Mouse (Mus musculus) brain, embryonic 14.5 days (tissue): ENCODE data around the gene Foxj3.

Experiments used
- CTCF ChIP-seq: fragments of 200-500 bp; IDR thresholded peaks from 2 replicates; pipeline ENCODE4 v1.5.1; 2012; ENCODE audit warnings: inconsistent platforms, mild to moderate bottlenecking, moderate library complexity, borderline replicate concordance; ENCODE audit not compliant: insufficient read depth, insufficient read length; ENCODE audit errors: extremely low read depth
- POLR2A ChIP-seq: fragments of 200-500 bp; IDR thresholded peaks from 2 replicates; pipeline ENCODE4 v1.6.1; 2012; ENCODE audit warnings: mild to moderate bottlenecking, inconsistent platforms, borderline replicate concordance; ENCODE audit not compliant: poor library complexity, insufficient read depth, insufficient read length, severe bottlenecking; ENCODE audit errors: extremely low read depth

- no peak for TF ChIP-seq CTCF
- TF ChIP-seq POLR2A = no peak
These were observed 29.6 kb downstream of the Foxj3 start for GRCm38 (mm10) chr4:119566322-119566835.
